Mouse (Mus musculus) inflammation-experienced regulatory T-cells, adult 16 weeks (primary cell): ENCODE measurements around the gene Shisa4. TPM values are rescaled to one million over a fixed set of nuclear protein-coding genes. Genes with fewer than 3 reads are reported as not detected.

Experiments
- polyA plus RNA-seq: library from polyadenylated mRNA; unstranded; fragments of 100-300 nt; shearing (Covaris generic); gene quantifications from one replicate; pipeline ENCODE4 v1.2.1, GENCODE M21; 2017

Gene Shisa4
- not detected for polyA plus RNA-seq

DNA sequence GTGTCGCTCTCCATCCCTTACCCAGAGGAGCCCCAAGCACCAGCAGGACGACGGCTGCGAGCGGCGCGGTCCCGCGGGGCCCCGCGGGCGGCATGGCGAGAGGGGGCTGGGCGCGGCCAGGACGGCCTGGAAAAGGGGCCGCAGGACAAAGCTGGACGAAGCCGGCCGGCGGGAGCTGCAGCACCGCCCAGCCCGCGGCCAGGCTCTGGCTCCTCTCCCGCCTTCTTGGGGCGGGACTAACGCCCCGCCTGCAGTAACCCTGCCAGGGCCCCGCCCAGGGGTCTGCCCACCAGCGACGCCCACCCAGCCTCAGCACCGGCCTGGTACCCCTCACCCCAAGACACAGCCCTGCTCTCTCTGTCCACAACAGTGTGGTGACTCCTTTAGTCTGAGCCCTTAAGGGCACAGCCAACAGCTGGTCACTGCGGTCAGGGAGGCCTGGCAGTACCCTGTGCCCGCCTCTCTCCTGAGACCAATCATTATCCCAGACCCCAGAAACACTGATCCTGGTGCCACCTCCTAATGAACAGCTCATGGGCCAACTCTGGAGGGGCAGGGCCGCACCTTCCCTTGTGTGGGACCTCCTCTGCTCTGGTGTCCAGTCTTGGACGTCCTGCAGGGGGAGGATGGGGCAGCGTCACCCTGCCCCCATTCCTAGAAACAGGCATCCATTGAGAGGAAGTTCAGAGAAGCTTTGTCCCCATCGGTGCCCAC lies at the start of gene Shisa4:
Gene Shisa4 (minus strand): TSS at position 370 of the 714 bp plus-strand sequence.

DNA sequence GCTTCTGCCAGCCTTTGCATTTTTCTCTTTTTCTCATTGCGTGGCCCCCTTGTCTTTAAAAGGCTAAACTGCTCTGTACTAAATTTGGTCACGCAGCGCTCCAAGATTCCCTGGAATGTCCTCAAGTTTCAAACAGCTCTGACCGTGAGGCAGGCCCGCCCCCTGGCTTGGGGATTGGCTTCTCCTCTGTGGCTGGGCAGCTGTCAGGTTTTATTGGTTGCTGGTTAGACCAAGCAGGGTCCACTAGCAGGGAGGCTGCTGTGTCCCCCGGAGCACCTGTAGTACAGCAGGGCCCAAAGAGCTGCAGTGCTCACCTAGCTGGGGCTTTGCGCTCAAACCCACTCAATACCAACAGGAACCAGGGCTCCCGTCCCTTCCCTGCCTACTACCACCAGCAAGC lies 50.5 kb downstream of the Shisa4 start, which contains the start of gene Lmod1:
Gene Lmod1 (plus strand): TSS at position 237 of the 400 bp plus-strand sequence.

Other genes starting within 250 kb of the Shisa4 start
- gene Ptpn7, start 242.5 kb downstream of the Shisa4 start, polyA plus RNA-seq = 344 TPM
- 12.4 TPM for gene Arl8a, start 228.4 kb downstream of the Shisa4 start, polyA plus RNA-seq
- not detected for gene Gpr37l1, start 207.6 kb downstream of the Shisa4 start, polyA plus RNA-seq
- not detected for gene Elf3, start 116.7 kb downstream of the Shisa4 start, polyA plus RNA-seq
- gene Rnpep, start 91.2 kb downstream of the Shisa4 start, polyA plus RNA-seq = 42.7 TPM
- gene Timm17a, start 61.5 kb downstream of the Shisa4 start, polyA plus RNA-seq = 139 TPM
- gene Lmod1, start 50.4 kb downstream of the Shisa4 start, polyA plus RNA-seq = not detected
- 81.6 TPM for gene Ipo9, start 55.3 kb upstream of the Shisa4 start, polyA plus RNA-seq
- 1.2 TPM for gene Nav1, start 232.1 kb upstream of the Shisa4 start, polyA plus RNA-seq